Mouse (Mus musculus) heart, postnatal 0 days (tissue): ENCODE data around the gene Dnah10. TPM values are rescaled to one million over a fixed set of nuclear protein-coding genes. Genes with fewer than 3 reads are reported as not detected.

Source experiments
- ATAC-seq: fragments of 200-750 bp; cut with Nextera tagmentation; 2 replicates; pipeline ENCODE4 v1.8.0; 2017; ENCODE audit warnings: low read depth, moderate number of reproducible peaks, moderate library complexity; ENCODE audit not compliant: insufficient read depth
- DNase-seq: peaks from one replicate; pipeline ENCODE4 v3.0.0-alpha.2; 2016; ENCODE audit warnings: low spot score
- H3K27ac ChIP-seq: fragments of 300-500 bp; sonication (generic); 2 replicates; pipeline ENCODE4 v1.5.1; 2014; ENCODE audit warnings: low read depth, mild to moderate bottlenecking
- H3K27me3 ChIP-seq: fragments of 300-500 bp; sonication (generic); 2 replicates; pipeline ENCODE4 v1.6.1; 2014; ENCODE audit warnings: low read length, mixed read lengths; ENCODE audit not compliant: control insufficient read depth, insufficient read depth
- H3K36me3 ChIP-seq: fragments of 300-500 bp; sonication (generic); replicated peaks from 2 replicates; pipeline ENCODE4 v1.6.1; 2014; ENCODE audit warnings: low read length, mixed read lengths; ENCODE audit not compliant: control insufficient read depth, insufficient read depth
- H3K4me1 ChIP-seq: fragments of 300-500 bp; sonication (generic); 2 replicates; pipeline ENCODE4 v1.6.1; 2014; ENCODE audit warnings: antibody characterized with exemption; ENCODE audit not compliant: control insufficient read depth, insufficient read depth
- H3K4me2 ChIP-seq: fragments of 300-500 bp; sonication (generic); 2 replicates; pipeline ENCODE4 v1.6.1; 2014; ENCODE audit warnings: low read depth, mild to moderate bottlenecking, low read length, moderate library complexity
- H3K4me3 ChIP-seq: fragments of 300-500 bp; sonication (generic); 2 replicates; pipeline ENCODE4 v1.5.1; 2014; ENCODE audit warnings: low read depth, low read length
- H3K9ac ChIP-seq: fragments of 300-500 bp; sonication (generic); replicated peaks from 2 replicates; pipeline ENCODE4 v1.6.1; 2014; ENCODE audit warnings: low read depth, low read length, mixed read lengths
- H3K9me3 ChIP-seq: fragments of 300-500 bp; sonication (generic); replicated peaks from 2 replicates; pipeline ENCODE4 v1.6.1; 2016; ENCODE audit warnings: low read length; ENCODE audit not compliant: control insufficient read depth
- CTCF ChIP-seq: IDR thresholded peaks from 2 replicates; pipeline ENCODE4 v1.5.1; 2016; ENCODE audit warnings: antibody characterized with exemption, control low read depth, low read depth
- EP300 ChIP-seq: IDR thresholded peaks from 2 replicates; pipeline ENCODE4 v1.6.1; 2016; ENCODE audit warnings: antibody characterized with exemption, low read depth
- WGBS: fragments of 180-500 bp; shearing (Covaris S2); extraction: QIAGEN DNeasy Blood & Tissue Kit; methylation state at CpG from one replicate; pipeline ENCODE4 v1.1.7; 2014; 5-methylcytosine and 5-hydroxymethylcytosine counted together
- polyA plus RNA-seq: library from polyadenylated mRNA; unstranded; fragments of >200 nt; fragmentation: Nextera tagmentation; extraction: Ambion mirVana; gene quantifications from 2 replicates; pipeline ENCODE4 v1.2.1, GENCODE M21; 2015
- total RNA-seq: library from RNA; depleted of rRNA; stranded (reverse); fragments of >200 nt; gene quantifications from 2 replicates; pipeline ENCODE4 v1.2.3, GENCODE M21; 2014; ENCODE audit warnings: low replicate concordance

The Dnah10 gene
- total and polyA plus RNA-seq, 2 experiments from 2014 or later = 0.01 TPM; not detected in 1

- TF ChIP-seq CTCF = no peak
- TF ChIP-seq EP300 = no peak
- no peak overlapping the region for H3K4me3 ChIP-seq
These were observed 55.0 kb downstream of the Dnah10 start for GRCm38 (mm10) chr5:124779926-124780325.

GRCm38 (mm10) chr5:124781696-124782095, 56.8 kb downstream of the Dnah10 start:
- no peak for ATAC-seq
- no peak overlapping the region for H3K4me2 ChIP-seq

More at GRCm38 (mm10) chr5:124779926-124780325, 55.0 kb downstream of the Dnah10 start:
- Histone ChIP-seq H3K4me2 (no peak overlapping the region), H3K9ac (no peak overlapping the region), H3K9me3 (no peaks in the 10 kb centered on the region), H3K4me1 (no peaks in the 10 kb centered on the region), H3K36me3 (no peaks in the 10 kb centered on the region), H3K27ac (no peak overlapping the region), H3K27me3 (no peaks in the 10 kb centered on the region)
- WGBS = 75% methylated on average over 7 of the region's 7 CpGs
- no peak for ATAC-seq
- no peak for DNase-seq

GRCm38 (mm10) chr5:124785650-124786049, 60.8 kb downstream of the Dnah10 start:
- no peaks in the 10 kb centered on the region for H3K36me3 ChIP-seq
- no peaks in the 10 kb centered on the region for H3K4me1 ChIP-seq
- TF ChIP-seq EP300 (no peak), CTCF (no peak)
- H3K27me3 ChIP-seq = no peaks in the 10 kb centered on the region
- H3K9ac ChIP-seq = no peak overlapping the region
- no peak overlapping the region for H3K4me3 ChIP-seq
- DNase-seq (no peak), ATAC-seq (no peak)
- no peaks in the 10 kb centered on the region for H3K9me3 ChIP-seq
- no peak overlapping the region for H3K4me2 ChIP-seq
- 79% methylated on average over 7 of the region's 7 CpGs for WGBS
- H3K27ac ChIP-seq = no peak overlapping the region

More at GRCm38 (mm10) chr5:124781696-124782095, 56.8 kb downstream of the Dnah10 start:
- no peak overlapping the region for H3K9ac ChIP-seq
- H3K27me3 ChIP-seq = no peaks in the 10 kb centered on the region
- H3K27ac ChIP-seq = no peak overlapping the region
- H3K4me3 ChIP-seq = no peak overlapping the region
- H3K4me1 ChIP-seq = no peaks in the 10 kb centered on the region
- TF ChIP-seq EP300 (no peak), CTCF (no peak)
- no peak for DNase-seq
- H3K9me3 ChIP-seq = no peaks in the 10 kb centered on the region
- WGBS = 58% methylated on average over 8 of the region's 8 CpGs
- H3K36me3 ChIP-seq = no peaks in the 10 kb centered on the region

- H3K4me3 ChIP-seq = no peak overlapping the region
- WGBS = 82% methylated on average over 7 of the region's 7 CpGs
- ATAC-seq = no peak
These were observed 67.2 kb downstream of the Dnah10 start for GRCm38 (mm10) chr5:124792112-124792511.

GRCm38 (mm10) chr5:124809708-124810366, 85.0 kb downstream of the Dnah10 start:
- ATAC-seq (no peak), DNase-seq (no peak)
- H3K4me3 ChIP-seq = no peak overlapping the region
- H3K9ac ChIP-seq = no peak overlapping the region
- 68% methylated on average over 4 of the region's 4 CpGs for WGBS
- TF ChIP-seq CTCF (no peak), EP300 (no peak)
- H3K27ac ChIP-seq = no peak overlapping the region
- H3K9me3 ChIP-seq = 0 out of 2 replicates have a peak, but pooled peaks cover 5% of the 10 kb centered on the region
- H3K4me2 ChIP-seq = no peak overlapping the region
- H3K27me3 ChIP-seq = peaks cover 7% of the 10 kb centered on the region; the same call in 1 of the 2 replicates
- no peaks in the 10 kb centered on the region for H3K4me1 ChIP-seq
- H3K36me3 ChIP-seq = no peaks in the 10 kb centered on the region

More at GRCm38 (mm10) chr5:124792112-124792511, 67.2 kb downstream of the Dnah10 start:
- no peak for TF ChIP-seq EP300
- no peaks in the 10 kb centered on the region for H3K36me3 ChIP-seq
- H3K4me2 ChIP-seq = no peak overlapping the region
- no peak overlapping the region for H3K27ac ChIP-seq
- no peaks in the 10 kb centered on the region for H3K27me3 ChIP-seq
- H3K4me1 ChIP-seq = no peaks in the 10 kb centered on the region
- DNase-seq = no peak
- H3K9ac ChIP-seq = no peak overlapping the region
- H3K9me3 ChIP-seq = no peaks in the 10 kb centered on the region

GRCm38 (mm10) chr5:124812466-124812865, 87.6 kb downstream of the Dnah10 start:
- H3K9ac ChIP-seq = no peak overlapping the region
- WGBS = 69% methylated on average over 12 of the region's 12 CpGs
- no peak for DNase-seq

More at GRCm38 (mm10) chr5:124812466-124812865, 87.6 kb downstream of the Dnah10 start:
- no peak overlapping the region for H3K27ac ChIP-seq
- H3K4me1 ChIP-seq = no peaks in the 10 kb centered on the region
- no peak overlapping the region for H3K4me3 ChIP-seq
- peaks cover 7% of the 10 kb centered on the region; the same call in 1 of the 2 replicates for H3K27me3 ChIP-seq
- 0 out of 2 replicates have a peak, but pooled peaks cover 5% of the 10 kb centered on the region for H3K9me3 ChIP-seq
- no peaks in the 10 kb centered on the region for H3K36me3 ChIP-seq
- no peak overlapping the region for H3K4me2 ChIP-seq
- no peak for ATAC-seq
- no peak for TF ChIP-seq CTCF
